Mouse (Mus musculus) hindbrain, embryonic 16.5 days (tissue): ENCODE measurements around the gene Tab1. TPM values are rescaled to one million over a fixed set of nuclear protein-coding genes. Genes with fewer than 3 reads are reported as not detected.

Source experiments
- ATAC-seq: fragments of 200-750 bp; cut with Nextera tagmentation; 2 replicates; pipeline ENCODE4 v1.8.0; 2017; ENCODE audit warnings: moderate TSS enrichment, moderate library complexity
- H3K27ac ChIP-seq: fragments of 300-500 bp; sonication (generic); 2 replicates; pipeline ENCODE4 v1.5.1; 2014; ENCODE audit warnings: low read depth, mild to moderate bottlenecking, control low read depth, low read length, moderate library complexity
- H3K27me3 ChIP-seq: fragments of 300-500 bp; sonication (generic); replicated peaks from 2 replicates; pipeline ENCODE4 v1.6.1; 2014; ENCODE audit warnings: low read length; ENCODE audit not compliant: control insufficient read depth, insufficient read depth
- H3K36me3 ChIP-seq: fragments of 300-500 bp; sonication (generic); 2 replicates; pipeline ENCODE4 v1.6.1; 2014; ENCODE audit warnings: mild to moderate bottlenecking, low read length, moderate library complexity, mixed read lengths; ENCODE audit not compliant: control insufficient read depth, insufficient read depth
- H3K4me1 ChIP-seq: fragments of 300-500 bp; sonication (generic); 2 replicates; pipeline ENCODE4 v1.6.1; 2014; ENCODE audit warnings: low read depth, low read length; ENCODE audit not compliant: control insufficient read depth, insufficient read depth
- H3K4me2 ChIP-seq: fragments of 300-500 bp; sonication (generic); 2 replicates; pipeline ENCODE4 v1.6.1; 2014; ENCODE audit warnings: mild to moderate bottlenecking, low read length, control low read depth, moderate library complexity
- H3K4me3 ChIP-seq: fragments of 300-500 bp; sonication (generic); 2 replicates; pipeline ENCODE4 v1.5.1; 2014; ENCODE audit warnings: mild to moderate bottlenecking, low read length, control low read depth, moderate library complexity
- H3K9ac ChIP-seq: fragments of 300-500 bp; sonication (generic); 2 replicates; pipeline ENCODE4 v1.6.1; 2014; ENCODE audit warnings: low read depth, mild to moderate bottlenecking, control low read depth, low read length, moderate library complexity
- H3K9me3 ChIP-seq: fragments of 300-500 bp; sonication (generic); 2 replicates; pipeline ENCODE4 v1.6.1; 2014; ENCODE audit warnings: mild to moderate bottlenecking, low read length, moderate library complexity; ENCODE audit not compliant: control insufficient read depth
- WGBS: fragments of 180-500 bp; shearing (Covaris S2); extraction: QIAGEN DNeasy Blood & Tissue Kit; methylation state at CpG from one replicate; pipeline ENCODE4 v1.1.7; 2014; 5-methylcytosine and 5-hydroxymethylcytosine counted together
- polyA plus RNA-seq: library from polyadenylated mRNA; unstranded; fragments of >200 nt; fragmentation: Nextera tagmentation; extraction: Ambion mirVana; gene quantifications from 2 replicates; pipeline ENCODE4 v1.2.1, GENCODE M21; 2015

The Tab1 gene
- polyA plus RNA-seq, 1 experiment from 2014 or later: 37.1 TPM

GRCm38 (mm10) chr15:80140302-80140701 is 7.4 kb downstream of the Tab1 start:
- ATAC-seq: no peak
- peaks cover 8% of the 10 kb centered on the region; the same call in 1 of the 2 replicates for H3K4me1 ChIP-seq
- H3K27me3 ChIP-seq: no peaks in the 10 kb centered on the region
- H3K36me3 ChIP-seq: no peaks in the 10 kb centered on the region
- no peak overlapping the region for H3K27ac ChIP-seq
- H3K9ac ChIP-seq: no peak overlapping the region
- no peak overlapping the region for H3K4me3 ChIP-seq
- H3K9me3 ChIP-seq: no peaks in the 10 kb centered on the region
- 96% methylated on average over 2 of the region's 2 CpGs for WGBS
- H3K4me2 ChIP-seq: no peak overlapping the region

GRCm38 (mm10) chr15:80140878-80141277 is 8.0 kb downstream of the Tab1 start:
- no peaks in the 10 kb centered on the region for H3K9me3 ChIP-seq
- no peaks in the 10 kb centered on the region for H3K36me3 ChIP-seq
- H3K4me3 ChIP-seq: no peak overlapping the region
- H3K27ac ChIP-seq: no peak overlapping the region
- H3K9ac ChIP-seq: no peak overlapping the region
- WGBS: 95% methylated on average over 3 of the region's 3 CpGs
- no peak overlapping the region for H3K4me2 ChIP-seq
- peaks cover 8% of the 10 kb centered on the region; the same call in 1 of the 2 replicates for H3K4me1 ChIP-seq
- no peaks in the 10 kb centered on the region for H3K27me3 ChIP-seq
- no peak for ATAC-seq

- WGBS: 97% methylated on average over 3 of the region's 3 CpGs
- no peak for ATAC-seq
Measured at GRCm38 (mm10) chr15:80142130-80142529, 9.2 kb downstream of the Tab1 start.

GRCm38 (mm10) chr15:80143760-80144159 is 10.8 kb downstream of the Tab1 start:
- WGBS: 92% methylated on average over 6 of the region's 6 CpGs

More at GRCm38 (mm10) chr15:80142130-80142529, 9.2 kb downstream of the Tab1 start:
- H3K36me3 ChIP-seq: no peaks in the 10 kb centered on the region
- H3K27me3 ChIP-seq: no peaks in the 10 kb centered on the region
- H3K4me3 ChIP-seq: no peak overlapping the region
- no peak overlapping the region for H3K4me2 ChIP-seq
- H3K9ac ChIP-seq: no peak overlapping the region
- H3K9me3 ChIP-seq: no peaks in the 10 kb centered on the region
- H3K27ac ChIP-seq: no peak overlapping the region
- H3K4me1 ChIP-seq: peaks cover 8% of the 10 kb centered on the region; the same call in 1 of the 2 replicates

GRCm38 (mm10) chr15:80145397-80145796 is 12.5 kb downstream of the Tab1 start:
- Histone ChIP-seq H3K4me3 (no peak overlapping the region), H3K36me3 (peaks cover 2% of the 10 kb centered on the region; the same call in 1 of the 2 replicates), H3K27me3 (no peaks in the 10 kb centered on the region), H3K4me1 (no peaks in the 10 kb centered on the region), H3K9ac (no peak overlapping the region), H3K27ac (no peak overlapping the region), H3K9me3 (no peaks in the 10 kb centered on the region), H3K4me2 (no peak overlapping the region)
- WGBS: 96% methylated on average over 5 of the region's 5 CpGs
- ATAC-seq: no peak

More at GRCm38 (mm10) chr15:80143760-80144159, 10.8 kb downstream of the Tab1 start:
- Histone ChIP-seq H3K27ac (no peak overlapping the region), H3K9ac (no peak overlapping the region), H3K9me3 (no peaks in the 10 kb centered on the region), H3K4me1 (no peaks in the 10 kb centered on the region; the same call in 1 of the 2 replicates), H3K36me3 (no peaks in the 10 kb centered on the region), H3K27me3 (no peaks in the 10 kb centered on the region), H3K4me2 (no peak overlapping the region), H3K4me3 (no peak overlapping the region)
- no peak for ATAC-seq

DNA sequence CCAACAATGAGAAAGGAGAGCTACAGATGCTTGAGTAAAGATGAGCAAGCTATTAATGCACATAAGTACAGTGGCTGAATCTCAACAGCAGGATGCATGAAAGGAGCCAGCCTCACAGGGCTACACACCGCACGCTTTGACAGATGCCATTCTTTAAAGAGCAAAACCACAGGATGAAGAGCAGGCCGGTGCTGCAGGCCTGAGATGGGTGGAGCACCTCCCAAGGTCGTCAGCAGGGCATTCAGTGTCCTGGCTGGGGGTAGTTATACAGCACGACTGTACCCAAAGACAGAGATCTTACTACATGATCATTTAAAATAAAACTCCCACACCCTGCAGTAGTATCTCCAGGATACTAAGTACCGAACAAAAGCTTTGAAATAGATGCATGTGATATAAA is 13.2 kb downstream of the Tab1 start:
- peaks cover 4% of the 10 kb centered on the region for H3K36me3 ChIP-seq
- no peaks in the 10 kb centered on the region for H3K27me3 ChIP-seq
- 68% methylated on average over 6 of the region's 6 CpGs for WGBS
- H3K9ac ChIP-seq: no peak overlapping the region
- H3K27ac ChIP-seq: no peak overlapping the region
- no peaks in the 10 kb centered on the region for H3K9me3 ChIP-seq
- no peak overlapping the region for H3K4me2 ChIP-seq
- ATAC-seq: no peak
- H3K4me1 ChIP-seq: no peaks in the 10 kb centered on the region
- no peak overlapping the region for H3K4me3 ChIP-seq

- Histone ChIP-seq H3K4me1 (no peaks in the 10 kb centered on the region), H3K4me2 (no peak overlapping the region), H3K9me3 (no peaks in the 10 kb centered on the region), H3K9ac (no peak overlapping the region), H3K27me3 (no peaks in the 10 kb centered on the region), H3K27ac (no peak overlapping the region), H3K4me3 (no peak overlapping the region), H3K36me3 (peaks cover 5% of the 10 kb centered on the region)
- WGBS: 88% methylated on average over 14 of the region's 14 CpGs
- no peak for ATAC-seq
Measured at GRCm38 (mm10) chr15:80147090-80147489, 14.2 kb downstream of the Tab1 start.

GRCm38 (mm10) chr15:80147511-80147910 is 14.6 kb downstream of the Tab1 start:
- no peak overlapping the region for H3K9ac ChIP-seq
- no peaks in the 10 kb centered on the region for H3K27me3 ChIP-seq
- no peak overlapping the region for H3K4me3 ChIP-seq
- 67% methylated on average over 5 of the region's 5 CpGs for WGBS
- no peak overlapping the region for H3K4me2 ChIP-seq
- H3K36me3 ChIP-seq: peaks cover 8% of the 10 kb centered on the region
- H3K4me1 ChIP-seq: no peaks in the 10 kb centered on the region
- no peak overlapping the region for H3K27ac ChIP-seq
- ATAC-seq: no peak
- H3K9me3 ChIP-seq: no peaks in the 10 kb centered on the region

- H3K27me3 ChIP-seq: no peaks in the 10 kb centered on the region
- ATAC-seq: no peak
- H3K4me2 ChIP-seq: no peak overlapping the region
Measured at GRCm38 (mm10) chr15:80148565-80148964, 15.6 kb downstream of the Tab1 start.

DNA sequence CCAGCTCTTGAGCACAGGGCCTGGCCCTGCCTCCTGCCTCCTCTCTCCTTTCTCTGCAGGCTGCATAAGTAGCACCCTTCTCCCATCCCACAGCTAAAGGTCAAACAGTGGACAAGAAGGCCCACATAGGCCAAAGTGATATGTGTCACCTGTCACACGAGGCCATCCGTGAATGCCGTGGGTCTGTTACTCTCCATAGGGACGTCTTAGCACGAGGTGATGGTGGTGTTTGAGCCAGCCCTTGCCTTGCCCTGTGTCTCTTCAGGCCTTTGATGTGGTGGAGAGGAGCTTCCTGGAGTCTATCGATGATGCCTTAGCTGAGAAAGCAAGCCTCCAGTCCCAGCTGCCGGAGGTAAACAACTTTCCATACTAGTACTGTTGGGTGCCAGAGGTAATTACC is 16.6 kb downstream of the Tab1 start:
- Histone ChIP-seq H3K4me3 (no peak overlapping the region), H3K27ac (no peak overlapping the region), H3K9me3 (no peaks in the 10 kb centered on the region), H3K27me3 (no peaks in the 10 kb centered on the region), H3K9ac (no peak overlapping the region), H3K4me2 (no peak overlapping the region), H3K36me3 (peaks cover 8% of the 10 kb centered on the region), H3K4me1 (no peaks in the 10 kb centered on the region)
- WGBS: 95% methylated on average over 7 of the region's 7 CpGs
- ATAC-seq: no peak

More at GRCm38 (mm10) chr15:80148565-80148964, 15.6 kb downstream of the Tab1 start:
- Histone ChIP-seq H3K9ac (no peak overlapping the region), H3K9me3 (no peaks in the 10 kb centered on the region), H3K4me3 (no peak overlapping the region), H3K36me3 (peaks cover 8% of the 10 kb centered on the region), H3K27ac (no peak overlapping the region), H3K4me1 (no peaks in the 10 kb centered on the region)
- WGBS: 85% methylated on average over 8 of the region's 8 CpGs
